Mouse (Mus musculus) brain, embryonic 18.5 days (tissue): ENCODE results near the gene Uqcr10.

Experiments used
- DNase-seq: peaks from one replicate; pipeline ENCODE4 v3.0.0-alpha.2; 2012; ENCODE audit warnings: low read depth, low spot score

The Uqcr10 gene

DNA sequence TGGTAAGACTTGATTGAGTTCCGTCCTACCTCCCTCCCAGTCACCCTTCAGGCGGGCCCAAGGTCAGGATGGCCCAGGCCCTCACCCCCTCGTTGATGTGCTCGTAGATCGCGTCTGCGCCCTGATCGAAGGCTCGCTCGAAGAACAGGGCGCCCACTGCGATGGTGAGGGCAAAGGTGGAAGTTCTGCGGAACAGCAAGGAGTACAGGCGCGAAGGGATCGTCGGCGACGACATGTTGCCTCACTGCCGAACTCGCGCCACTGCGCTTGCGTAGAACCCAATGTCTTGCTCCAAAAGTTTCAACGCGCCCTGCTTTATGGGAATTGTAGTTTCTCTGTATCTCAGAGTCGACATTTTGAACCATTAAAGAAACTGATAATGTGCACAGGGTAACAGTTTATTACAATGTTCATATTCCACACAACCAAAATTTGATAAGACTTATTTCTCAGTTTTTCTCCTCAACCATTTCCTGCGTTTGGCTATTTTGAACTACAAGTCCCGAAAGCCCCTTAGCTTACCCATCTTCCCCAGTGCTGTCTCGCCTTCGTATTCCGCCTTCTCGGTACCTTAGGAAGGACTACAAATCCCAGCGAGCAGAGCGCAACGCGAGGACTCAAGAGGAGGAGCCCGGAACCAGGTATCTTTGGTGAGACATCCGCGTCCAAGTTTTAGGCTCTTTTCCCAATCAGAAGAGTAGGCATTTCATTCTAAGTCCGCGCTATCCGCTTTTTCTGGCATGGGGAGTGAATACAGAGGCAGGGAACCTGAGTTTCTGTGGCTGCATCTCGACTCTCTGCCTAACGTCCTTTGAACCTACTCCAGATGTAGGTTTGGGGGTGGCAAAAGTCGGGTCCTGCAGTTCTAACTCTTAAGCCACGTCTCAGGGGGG is at the start of gene Uqcr10, which contains the start of gene Zmat5:
Gene Uqcr10 (minus strand): TSS at position 271 of the 893 bp plus-strand sequence.
Gene Zmat5 (plus strand): TSS at position 607 of the 893 bp plus-strand sequence.
- peak; percentile 91 for DNase-seq

DNA sequence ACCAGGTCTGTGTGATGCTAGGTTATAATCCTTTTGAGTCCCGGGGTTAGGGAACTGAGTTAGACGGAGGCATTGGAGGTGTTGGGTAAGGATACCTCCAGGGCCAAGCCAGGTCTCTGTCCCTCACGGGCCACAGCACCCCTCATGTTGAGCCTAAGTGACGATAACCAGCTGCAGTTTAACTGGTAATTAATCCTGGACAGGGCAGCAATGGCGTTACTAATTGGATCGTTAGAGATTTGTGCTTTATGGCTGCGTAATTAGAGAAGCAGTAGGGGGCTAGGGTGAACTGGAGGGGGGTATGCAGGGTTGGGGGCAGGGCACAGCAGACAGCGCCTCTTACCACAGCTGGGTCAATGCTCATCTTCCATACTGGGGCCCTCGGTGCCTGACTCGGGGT is 48.7 kb upstream of the Uqcr10 start:
- DNase-seq: no peak

DNA sequence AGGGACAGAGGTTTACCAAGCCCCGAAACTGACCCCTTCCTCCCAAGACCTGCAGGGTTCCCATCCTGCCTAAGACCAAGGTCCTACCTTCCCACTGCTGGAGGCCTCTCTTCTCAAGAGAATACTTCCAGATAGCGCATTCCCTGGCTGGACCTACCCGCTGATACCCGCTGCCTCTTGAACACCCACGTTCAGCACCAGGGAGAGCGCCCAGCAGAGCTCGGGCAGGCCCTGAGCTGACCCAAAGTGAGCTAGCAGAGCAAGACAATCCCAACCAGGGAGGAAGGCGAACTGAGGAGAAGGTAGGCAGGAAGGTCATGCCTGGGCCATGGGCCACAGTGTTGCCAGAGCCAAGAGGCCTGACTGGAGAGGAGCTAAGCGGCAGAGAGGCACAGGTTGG is 46.1 kb upstream of the Uqcr10 start:
- DNase-seq: no peak

DNA sequence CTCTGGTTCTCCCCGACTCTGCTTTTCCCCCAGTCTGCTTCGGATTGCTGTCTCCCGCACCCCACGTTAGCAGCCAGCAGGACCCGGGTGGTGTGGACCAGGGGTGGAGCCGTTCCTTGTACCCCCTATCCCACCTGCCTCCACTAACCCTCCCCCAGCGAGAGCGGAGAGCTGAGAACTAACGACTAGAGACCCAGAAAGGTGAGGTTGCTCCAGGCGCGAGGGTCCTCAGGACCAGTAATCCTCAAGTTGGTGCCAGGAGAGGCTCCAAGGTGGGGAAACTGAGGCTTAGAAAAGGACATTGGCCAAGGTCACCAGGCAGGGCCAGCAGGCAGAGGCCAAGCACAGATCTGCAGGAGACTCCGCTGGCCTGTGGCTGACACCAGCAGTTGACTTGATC is 43.1 kb upstream of the Uqcr10 start:
- DNase-seq: no peak

- no peak for DNase-seq
Observed at GRCm38 (mm10) chr11:4746733-4747132, 42.6 kb upstream of the Uqcr10 start, which contains the start of gene Cabp7. Gene Cabp7 (minus strand): TSS chr11:4746778.

DNA sequence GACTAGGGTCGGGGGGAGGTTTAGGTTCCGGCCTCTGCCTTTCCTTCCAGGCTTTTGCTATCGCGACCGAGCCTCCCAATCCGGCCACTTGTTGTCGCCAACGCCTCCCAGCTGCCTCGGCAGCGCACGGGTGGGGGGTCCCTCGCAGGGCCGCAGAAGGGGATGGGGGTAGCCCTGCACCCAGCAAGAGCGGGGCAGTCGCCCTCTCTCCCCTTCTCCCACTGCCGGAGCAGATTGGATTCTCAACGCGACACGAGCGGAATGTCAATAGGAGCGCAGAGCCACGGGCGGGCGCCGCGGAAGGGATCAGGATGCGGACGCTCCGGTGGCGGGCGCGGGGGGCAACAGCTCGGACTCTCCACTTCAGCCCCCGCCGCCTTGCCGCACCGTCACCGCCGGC is 41.8 kb upstream of the Uqcr10 start:
- DNase-seq: no peak

GRCm38 (mm10) chr11:4744691-4745090 is 40.5 kb upstream of the Uqcr10 start:
- DNase-seq: no peak

GRCm38 (mm10) chr11:4740785-4741184 is 36.6 kb upstream of the Uqcr10 start:
- no peak for DNase-seq

GRCm38 (mm10) chr11:4738719-4739118 is 34.6 kb upstream of the Uqcr10 start:
- no peak for DNase-seq

GRCm38 (mm10) chr11:4737682-4738081 is 33.5 kb upstream of the Uqcr10 start:
- no peak for DNase-seq

- DNase-seq: no peak
Observed at GRCm38 (mm10) chr11:4736355-4736754, 32.2 kb upstream of the Uqcr10 start.

DNA sequence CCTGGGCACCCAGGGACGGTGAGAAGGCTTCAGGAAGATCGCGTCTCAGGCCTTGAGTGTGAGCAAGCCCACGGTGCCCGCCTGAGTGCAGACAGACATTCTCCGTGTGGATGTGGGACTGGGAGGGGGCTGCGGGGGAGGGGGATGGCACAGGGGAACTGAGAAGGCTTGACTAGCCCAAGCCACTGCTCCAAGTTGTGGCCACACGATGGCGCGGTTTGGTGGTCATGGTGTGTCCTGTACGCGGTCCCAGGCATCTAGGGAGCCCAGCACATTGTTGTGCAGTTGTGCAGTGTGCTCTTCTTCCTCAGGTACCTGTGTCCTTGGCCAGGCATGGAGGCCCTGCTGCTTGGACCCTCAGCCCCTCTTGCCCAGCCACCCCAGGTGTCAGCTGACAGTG is 30.0 kb upstream of the Uqcr10 start:
- DNase-seq: no peak

DNA sequence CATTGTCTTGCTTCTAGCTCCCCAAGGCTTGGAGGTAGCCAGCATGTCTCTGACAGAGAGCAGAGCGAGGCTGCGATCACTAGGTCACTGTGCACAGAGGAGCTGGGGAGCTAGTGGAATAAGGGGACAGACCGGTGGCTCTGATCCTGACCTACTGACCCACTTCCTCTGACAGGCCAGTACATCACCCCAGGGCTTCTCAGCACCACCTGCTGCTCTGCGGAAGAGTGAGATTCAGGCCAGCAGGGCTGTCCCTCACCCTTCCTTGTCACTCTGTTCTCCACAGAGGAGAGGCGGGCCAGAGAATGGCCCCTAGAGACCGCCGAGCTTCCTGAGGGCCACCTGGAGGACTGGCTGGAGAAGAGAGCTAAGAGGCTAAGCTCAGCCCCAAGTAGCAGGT is 27.6 kb upstream of the Uqcr10 start:
- DNase-seq: no peak

- no peak for DNase-seq
Observed at GRCm38 (mm10) chr11:4730913-4731312, 26.8 kb upstream of the Uqcr10 start.

DNA sequence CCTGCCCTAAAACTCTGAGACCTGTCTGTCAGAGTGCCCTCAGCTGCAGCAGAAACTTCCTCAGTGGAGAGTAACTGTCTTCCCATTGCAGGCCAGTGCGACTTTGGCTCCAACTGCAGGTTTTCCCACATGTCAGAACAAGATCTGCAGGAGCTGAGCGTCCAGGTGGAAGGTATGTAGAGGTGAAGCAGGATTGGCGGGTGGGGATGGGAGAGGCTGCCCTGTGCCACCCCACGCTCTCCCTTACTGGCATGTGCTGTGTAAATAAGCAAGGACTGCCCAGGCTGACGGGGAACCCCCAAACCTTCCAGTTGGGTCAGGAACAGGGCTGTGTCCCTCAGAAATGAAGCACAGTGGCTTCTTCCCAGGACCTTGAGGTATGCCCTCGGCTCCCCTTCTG is 26.0 kb upstream of the Uqcr10 start:
- DNase-seq: no peak

GRCm38 (mm10) chr11:4729603-4730002 is 25.5 kb upstream of the Uqcr10 start:
- no peak for DNase-seq

- DNase-seq: no peak
Observed at GRCm38 (mm10) chr11:4721728-4722127, 17.6 kb upstream of the Uqcr10 start.

DNA sequence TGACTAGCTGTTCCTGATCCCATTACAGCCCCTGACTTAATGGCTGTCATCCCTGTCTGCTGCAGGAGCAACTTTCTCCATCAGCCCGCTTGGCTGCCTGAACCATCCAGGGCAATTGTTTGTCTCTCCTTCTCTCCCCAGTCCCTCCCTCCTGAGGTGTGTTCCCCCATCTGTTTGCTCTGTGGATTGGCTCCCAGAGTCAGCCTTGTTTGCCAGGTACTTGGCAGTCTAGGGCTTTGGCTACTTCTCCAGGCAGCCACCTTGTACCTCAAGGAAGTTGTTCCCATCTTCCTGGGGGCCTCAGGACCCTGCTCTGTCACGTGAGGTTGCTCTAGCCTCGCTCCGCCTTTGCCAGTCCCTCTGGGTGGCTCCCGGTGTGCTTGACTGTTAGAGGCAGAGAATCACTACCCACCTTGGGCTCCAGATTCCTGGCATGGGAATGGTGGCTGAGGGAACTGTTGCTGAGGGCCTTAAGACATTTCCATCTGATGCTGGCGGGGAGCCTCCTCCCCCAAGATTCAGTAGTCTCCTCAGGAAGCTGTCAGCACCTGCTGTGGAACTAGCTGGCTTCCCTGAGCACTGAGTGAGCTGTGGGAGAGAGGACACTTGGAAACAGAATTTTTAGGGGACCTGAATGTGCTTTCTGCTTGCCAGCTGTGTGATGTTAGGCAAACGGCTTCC is 16.9 kb upstream of the Uqcr10 start:
- DNase-seq: no peak

DNA sequence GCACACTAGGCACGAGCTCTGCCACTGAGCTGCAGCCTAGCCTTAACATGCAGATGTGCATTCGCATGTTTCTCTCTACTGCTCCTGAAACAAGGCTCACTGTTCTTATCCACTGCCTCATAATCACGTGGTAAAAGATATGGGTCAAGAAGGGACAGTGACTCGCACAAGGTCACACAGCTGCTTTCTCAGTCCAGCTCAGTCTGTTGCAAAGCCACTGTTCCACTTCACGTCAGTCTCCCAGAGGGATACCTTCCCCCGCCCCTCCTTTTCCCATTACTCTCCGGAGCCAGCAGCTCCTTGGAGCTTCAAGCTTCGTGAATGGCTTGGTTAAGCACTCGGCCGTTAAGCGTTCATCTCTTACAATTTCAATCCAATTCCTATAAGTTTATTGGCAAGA is 16.3 kb upstream of the Uqcr10 start:
- DNase-seq: no peak

DNA sequence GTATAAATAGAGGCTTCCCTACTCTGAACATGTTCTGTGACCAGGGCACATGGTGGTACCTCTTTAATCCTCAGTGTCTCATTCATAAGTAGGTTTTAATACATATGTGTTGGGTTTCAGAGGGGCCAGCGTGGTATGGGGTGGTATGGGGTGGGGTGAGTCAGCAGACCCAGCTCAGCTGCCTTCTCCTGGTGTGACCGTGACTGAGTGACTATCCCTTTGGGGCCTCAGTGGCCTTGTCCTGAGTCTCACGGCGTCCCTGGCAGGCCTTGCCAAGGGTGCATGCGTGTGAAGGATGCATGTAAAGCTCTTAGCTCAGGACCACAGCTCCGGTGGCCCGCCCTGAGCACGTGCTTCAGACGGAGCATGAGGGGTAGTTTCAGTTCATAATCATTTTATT is 15.8 kb upstream of the Uqcr10 start:
- no peak for DNase-seq

GRCm38 (mm10) chr11:4718548-4718947 is 14.4 kb upstream of the Uqcr10 start:
- DNase-seq: no peak

- DNase-seq: no peak
Observed at GRCm38 (mm10) chr11:4716530-4717236, 12.5 kb upstream of the Uqcr10 start.
